Mouse (Mus musculus): ENCODE measurements around the gene Tfr2. TPM values are rescaled to one million over a fixed set of nuclear protein-coding genes. Genes with fewer than 3 reads are reported as not detected.

The Tfr2 gene
- polyA plus RNA-seq, 1 experiment from 2014 or later: 0.46 TPM

- peak overlapping the region; percentile 8; the same call in 1 of the 2 replicates for H3K9ac ChIP-seq (ENCODE audit: low read length)
- no peak overlapping the region for H3K4me2 ChIP-seq (ENCODE audit: low read depth, low read length)
These were observed 63.9 kb downstream of the Tfr2 start for GRCm38 (mm10) chr5:137633397-137634084.

More at GRCm38 (mm10) chr5:137633397-137634084, 63.9 kb downstream of the Tfr2 start:
- Histone ChIP-seq H3K27ac (ENCODE audit: low read length) (peak overlapping the region; percentile 62), H3K36me3 (ENCODE audit: control insufficient read depth, insufficient read depth, low read length) (peaks cover 31% of the 10 kb centered on the region), H3K9me3 (ENCODE audit: control insufficient read depth, low read length) (no peaks in the 10 kb centered on the region), H3K27me3 (ENCODE audit: control insufficient read depth, insufficient read depth, low read depth, low read length) (no peaks in the 10 kb centered on the region), H3K4me3 (ENCODE audit: low read length) (no peak overlapping the region), H3K4me1 (replicated peaks; ENCODE audit: control insufficient read depth, insufficient read depth, low read length) (peaks cover 37% of the 10 kb centered on the region)
- no peak for ATAC-seq (ENCODE audit: low read depth)
- WGBS: 73% methylated on average over 12 of the region's 12 CpGs

Small RNAs within 50 kb of the gene (microRNA-seq; reads per million reads assigned to microRNA genes)
- not detected for gene Mir6418

Other genes with a start within 250 kb of the Tfr2 start
- 11.6 and 12.5 TPM in 2 replicates for gene Slc12a9, start 236.2 kb upstream of the Tfr2 start, polyA plus RNA-seq (2015; fragmentation: Nextera tagmentation; extraction: Ambion mirVana)
- 50.7 and 56.9 TPM in 2 replicates for gene Ephb4, start 219.7 kb upstream of the Tfr2 start, polyA plus RNA-seq (2015; fragmentation: Nextera tagmentation; extraction: Ambion mirVana)
- 0.53 and 0.62 TPM in 2 replicates for gene Zan, start 92.8 kb upstream of the Tfr2 start, polyA plus RNA-seq (2015; fragmentation: Nextera tagmentation; extraction: Ambion mirVana)
- 50.4 and 54.4 TPM in 2 replicates for gene Pop7, start 67.3 kb upstream of the Tfr2 start, polyA plus RNA-seq (2015; fragmentation: Nextera tagmentation; extraction: Ambion mirVana)
- gene Gigyf1, start 51.3 kb upstream of the Tfr2 start, polyA plus RNA-seq (2015; fragmentation: Nextera tagmentation; extraction: Ambion mirVana): 10.7 and 10.9 TPM in 2 replicates
- gene Epo, start 36.6 kb upstream of the Tfr2 start, polyA plus RNA-seq (2015; fragmentation: Nextera tagmentation; extraction: Ambion mirVana): 0.31 and 0.98 TPM in 2 replicates
- gene Gnb2, start 36.3 kb upstream of the Tfr2 start, polyA plus RNA-seq (2015; fragmentation: Nextera tagmentation; extraction: Ambion mirVana): 379 and 400 TPM in 2 replicates
- 0.51 and 0.60 TPM in 2 replicates for gene Actl6b, start 16.3 kb upstream of the Tfr2 start, polyA plus RNA-seq (2015; fragmentation: Nextera tagmentation; extraction: Ambion mirVana)
- 30.4 and 30.7 TPM in 2 replicates for gene Mospd3, start 31.2 kb downstream of the Tfr2 start, polyA plus RNA-seq (2015; fragmentation: Nextera tagmentation; extraction: Ambion mirVana)
- 119 and 123 TPM in 2 replicates for gene Pcolce, start 43.9 kb downstream of the Tfr2 start, polyA plus RNA-seq (2015; fragmentation: Nextera tagmentation; extraction: Ambion mirVana)
- gene Fbxo24, start 59.2 kb downstream of the Tfr2 start, polyA plus RNA-seq (2015; fragmentation: Nextera tagmentation; extraction: Ambion mirVana): 0.13 and 0.15 TPM in 2 replicates
- 34.2 and 42.6 TPM in 2 replicates for gene Lrch4, start 59.3 kb downstream of the Tfr2 start, polyA plus RNA-seq (2015; fragmentation: Nextera tagmentation; extraction: Ambion mirVana)
- 14.8 and 18.1 TPM in 2 replicates for gene Gm20605, start 59.3 kb downstream of the Tfr2 start, polyA plus RNA-seq (2015; fragmentation: Nextera tagmentation; extraction: Ambion mirVana)
- gene Sap25, start 71.5 kb downstream of the Tfr2 start, polyA plus RNA-seq (2015; fragmentation: Nextera tagmentation; extraction: Ambion mirVana): 9.7 and 12.4 TPM in 2 replicates
- gene Irs3, start 75.9 kb downstream of the Tfr2 start, polyA plus RNA-seq (2015; fragmentation: Nextera tagmentation; extraction: Ambion mirVana): 0.38 TPM in 1 of 2 replicates, not detected in the other
- gene Agfg2, start 114.9 kb downstream of the Tfr2 start, polyA plus RNA-seq (2015; fragmentation: Nextera tagmentation; extraction: Ambion mirVana): 14.2 and 16.3 TPM in 2 replicates
- gene Nyap1, start 171.8 kb downstream of the Tfr2 start, polyA plus RNA-seq (2015; fragmentation: Nextera tagmentation; extraction: Ambion mirVana): 1.6 and 1.9 TPM in 2 replicates
- gene Tsc22d4, start 175.9 kb downstream of the Tfr2 start, polyA plus RNA-seq (2015; fragmentation: Nextera tagmentation; extraction: Ambion mirVana): 140 and 146 TPM in 2 replicates
- gene Ppp1r35, start 209.0 kb downstream of the Tfr2 start, polyA plus RNA-seq (2015; fragmentation: Nextera tagmentation; extraction: Ambion mirVana): 25.9 and 30.5 TPM in 2 replicates
- gene Mepce, start 217.8 kb downstream of the Tfr2 start, polyA plus RNA-seq (2015; fragmentation: Nextera tagmentation; extraction: Ambion mirVana): 10.0 and 10.5 TPM in 2 replicates
- 24.3 and 26.8 TPM in 2 replicates for gene Zcwpw1, start 218.0 kb downstream of the Tfr2 start, polyA plus RNA-seq (2015; fragmentation: Nextera tagmentation; extraction: Ambion mirVana)

All from lung, embryonic 16.5 days (tissue).